Mouse (Mus musculus): ENCODE data around the gene Gm6358. TPM values are rescaled to one million over a fixed set of nuclear protein-coding genes. Genes with fewer than 3 reads are reported as not detected.
"Not testable (repeated sequence)": the region's sequence is repeated elsewhere in the genome, so short reads cannot be mapped to it uniquely, and the experiment has no call there.

The Gm6358 gene
- total RNA-seq (2015; ENCODE audit: low replicate concordance) (not detected in 2 replicates), total RNA-seq (2017; ENCODE audit: low replicate concordance) (not detected in 2 replicates)

GRCm38 (mm10) chr16:89140551-89140950 is at the start of gene Gm6358:
Gm6358 (plus strand) TSS chr16:89140851.
- no peak for ATAC-seq (replicated peaks; ENCODE audit: low FRiP score, poor library complexity, severe bottlenecking)

DNA sequence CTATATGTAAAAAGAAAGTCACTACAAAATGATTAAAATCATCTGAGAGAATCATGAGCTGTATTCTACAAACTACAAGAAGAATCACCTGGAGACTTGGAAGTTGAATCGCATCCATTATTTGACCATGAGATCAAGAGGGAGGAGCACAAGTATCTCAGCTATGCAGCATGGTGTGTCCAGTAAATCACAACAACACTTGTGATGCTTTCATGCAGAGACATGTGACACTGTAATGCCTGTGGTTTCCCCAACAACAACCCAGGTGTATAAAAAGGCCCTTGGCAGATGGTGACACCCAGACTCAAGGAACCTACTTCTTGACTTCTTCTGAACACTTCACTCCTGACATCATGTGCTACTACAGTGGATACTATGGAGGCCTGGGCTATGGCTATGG is 10.1 kb downstream of the Gm6358 start, which contains the start of gene Gm10061:
Gm10061 (plus strand) TSS at position 301 of the 400 bp plus-strand sequence.
- ATAC-seq (replicated peaks; ENCODE audit: low FRiP score, poor library complexity, severe bottlenecking): no peak

DNA sequence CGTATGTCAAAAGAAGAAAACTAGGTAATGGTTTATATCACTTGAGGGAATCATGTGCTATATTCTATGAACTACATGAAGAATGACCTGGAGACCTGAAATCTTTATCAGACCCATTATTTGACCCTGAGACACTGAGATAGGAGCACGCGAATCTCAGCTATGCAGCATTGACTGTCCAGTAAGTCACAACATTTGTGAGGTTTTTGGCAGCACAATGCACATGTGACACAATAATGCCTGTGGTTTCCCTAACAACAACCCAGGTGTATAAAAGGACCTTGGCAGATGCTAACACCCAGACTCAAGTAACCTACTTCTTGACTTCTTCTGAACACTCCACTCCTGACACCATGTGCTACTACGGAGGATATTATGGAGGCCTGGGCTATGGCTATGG is 17.0 kb downstream of the Gm6358 start, which contains the start of gene Gm9789:
Gm9789 (plus strand) TSS at position 301 of the 400 bp plus-strand sequence.
- ATAC-seq (replicated peaks; ENCODE audit: low FRiP score, poor library complexity, severe bottlenecking): no peak

- ATAC-seq (replicated peaks; ENCODE audit: low FRiP score, poor library complexity, severe bottlenecking): not testable (repeated sequence)
Measured at GRCm38 (mm10) chr16:89169190-89169589, 28.5 kb downstream of the Gm6358 start, which contains the start of gene Gm7735. Gm7735 (plus strand) TSS chr16:89169490.

DNA sequence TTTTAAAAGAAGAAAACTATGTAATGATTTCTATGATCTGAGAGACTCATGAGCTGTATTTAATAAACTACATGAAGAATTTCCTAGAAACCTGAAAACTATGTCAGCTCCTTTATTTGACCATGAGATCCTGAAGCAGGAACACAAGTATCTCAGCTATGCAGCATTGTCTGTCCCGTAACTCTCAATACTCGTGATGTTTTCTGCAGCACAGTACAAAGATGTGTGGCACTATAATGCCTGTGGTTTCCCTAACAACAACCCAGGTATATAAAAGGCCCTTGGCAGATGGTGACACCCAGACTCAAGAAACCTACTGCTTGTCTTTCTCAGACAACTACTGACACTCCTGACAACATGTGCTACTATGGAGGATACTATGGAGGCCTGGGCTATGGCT is 33.8 kb downstream of the Gm6358 start, which contains the start of gene 1110057P08Rik:
1110057P08Rik (plus strand) TSS at position 301 of the 400 bp plus-strand sequence.
- ATAC-seq (replicated peaks; ENCODE audit: low FRiP score, poor library complexity, severe bottlenecking): no peak

DNA sequence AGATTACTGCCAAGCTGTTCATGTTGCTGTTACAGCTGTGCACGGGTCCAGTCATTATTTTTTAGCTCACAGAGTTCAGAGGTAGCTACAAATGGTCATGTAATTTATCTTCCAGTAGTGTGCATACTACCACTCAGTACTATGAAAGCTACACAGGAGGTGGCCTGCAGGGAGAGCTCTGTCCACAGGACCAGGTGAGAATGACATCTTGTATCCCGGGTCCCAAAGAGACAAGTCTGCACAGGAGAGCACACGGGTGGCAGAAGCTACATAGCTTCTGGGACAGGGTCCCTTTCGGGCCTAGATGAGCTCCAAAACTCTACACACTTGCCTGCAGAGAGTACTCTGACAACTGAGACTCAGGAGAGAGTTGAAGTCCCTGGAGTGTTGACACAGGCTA is 48.0 kb downstream of the Gm6358 start:
- no peak for ATAC-seq (replicated peaks; ENCODE audit: low FRiP score, poor library complexity, severe bottlenecking)

Other genes starting within 250 kb of the Gm6358 start
- not detected in 2 replicates for gene Krtap19-5, start 244.4 kb upstream of the Gm6358 start, total RNA-seq (2015; ENCODE audit: low replicate concordance)
- not detected in 2 replicates for gene Krtap19-5, start 244.4 kb upstream of the Gm6358 start, total RNA-seq (2017; ENCODE audit: low replicate concordance)
- not detected in 2 replicates for gene Krtap19-9b, start 208.6 kb upstream of the Gm6358 start, total RNA-seq (2015; ENCODE audit: low replicate concordance)
- gene Krtap19-9b, start 208.6 kb upstream of the Gm6358 start, total RNA-seq (2017; ENCODE audit: low replicate concordance): not detected in 2 replicates
- gene Krtap16-3, start 178.0 kb upstream of the Gm6358 start, total RNA-seq (2015; ENCODE audit: low replicate concordance): not detected in 2 replicates
- gene Krtap16-3, start 178.0 kb upstream of the Gm6358 start, total RNA-seq (2017; ENCODE audit: low replicate concordance): not detected in 2 replicates
- not detected in 2 replicates for gene Krtap22-2, start 130.1 kb upstream of the Gm6358 start, total RNA-seq (2015; ENCODE audit: low replicate concordance)
- not detected in 2 replicates for gene Krtap22-2, start 130.1 kb upstream of the Gm6358 start, total RNA-seq (2017; ENCODE audit: low replicate concordance)
- gene Gm10229, start 125.6 kb upstream of the Gm6358 start, total RNA-seq (2015; ENCODE audit: low replicate concordance): not detected in 2 replicates
- not detected in 2 replicates for gene Gm10229, start 125.6 kb upstream of the Gm6358 start, total RNA-seq (2017; ENCODE audit: low replicate concordance)
- not detected in 2 replicates for gene Krtap6-1, start 109.2 kb upstream of the Gm6358 start, total RNA-seq (2015; ENCODE audit: low replicate concordance)
- not detected in 2 replicates for gene Krtap6-1, start 109.2 kb upstream of the Gm6358 start, total RNA-seq (2017; ENCODE audit: low replicate concordance)
- gene Gm10228, start 99.4 kb upstream of the Gm6358 start, total RNA-seq (2015; ENCODE audit: low replicate concordance): not detected in 2 replicates
- not detected in 2 replicates for gene Gm10228, start 99.4 kb upstream of the Gm6358 start, total RNA-seq (2017; ENCODE audit: low replicate concordance)
- not detected in 2 replicates for gene Krtap6-5, start 93.0 kb upstream of the Gm6358 start, total RNA-seq (2015; ENCODE audit: low replicate concordance)
- not detected in 2 replicates for gene Krtap6-5, start 93.0 kb upstream of the Gm6358 start, total RNA-seq (2017; ENCODE audit: low replicate concordance)
- not detected in 2 replicates for gene 1110025L11Rik, start 76.8 kb upstream of the Gm6358 start, total RNA-seq (2015; ENCODE audit: low replicate concordance)
- not detected in 2 replicates for gene 1110025L11Rik, start 76.8 kb upstream of the Gm6358 start, total RNA-seq (2017; ENCODE audit: low replicate concordance)
- gene Krtap6-3, start 56.8 kb upstream of the Gm6358 start, total RNA-seq (2015; ENCODE audit: low replicate concordance): not detected in 2 replicates
- not detected in 2 replicates for gene Krtap6-3, start 56.8 kb upstream of the Gm6358 start, total RNA-seq (2017; ENCODE audit: low replicate concordance)
- not detected in 2 replicates for gene Gm10061, start 10.2 kb downstream of the Gm6358 start, total RNA-seq (2015; ENCODE audit: low replicate concordance)
- gene Gm10061, start 10.2 kb downstream of the Gm6358 start, total RNA-seq (2017; ENCODE audit: low replicate concordance): not detected in 2 replicates
- gene Gm9789, start 17.1 kb downstream of the Gm6358 start, total RNA-seq (2015; ENCODE audit: low replicate concordance): not detected in 2 replicates
- gene Gm9789, start 17.1 kb downstream of the Gm6358 start, total RNA-seq (2017; ENCODE audit: low replicate concordance): not detected in 2 replicates
- gene Gm7735, start 28.6 kb downstream of the Gm6358 start, total RNA-seq (2015; ENCODE audit: low replicate concordance): not detected in 2 replicates
- not detected in 2 replicates for gene Gm7735, start 28.6 kb downstream of the Gm6358 start, total RNA-seq (2017; ENCODE audit: low replicate concordance)
- gene 1110057P08Rik, start 33.9 kb downstream of the Gm6358 start, total RNA-seq (2015; ENCODE audit: low replicate concordance): not detected in 2 replicates
- not detected in 2 replicates for gene 1110057P08Rik, start 33.9 kb downstream of the Gm6358 start, total RNA-seq (2017; ENCODE audit: low replicate concordance)
- not detected in 2 replicates for gene Krtap20-2, start 65.0 kb downstream of the Gm6358 start, total RNA-seq (2015; ENCODE audit: low replicate concordance)
- not detected in 2 replicates for gene Krtap20-2, start 65.0 kb downstream of the Gm6358 start, total RNA-seq (2017; ENCODE audit: low replicate concordance)

All from erythroid progenitor cell, adult 5-6 weeks (primary cell).